Mouse (Mus musculus) brown adipose tissue, adult 24 weeks (tissue): ENCODE data around the gene Mapk14. TPM values are rescaled to one million over a fixed set of nuclear protein-coding genes. Genes with fewer than 3 reads are reported as not detected.

Experiments used
- H3K27ac ChIP-seq: fragments of 200-500 bp; replicated peaks from 2 replicates; pipeline ENCODE4 v1.5.1; 2012; ENCODE audit warnings: low read depth, mild to moderate bottlenecking, low read length
- H3K4me1 ChIP-seq: fragments of 200-500 bp; 2 replicates; pipeline ENCODE4 v1.6.1; 2012; ENCODE audit warnings: low read length, mixed read lengths; ENCODE audit not compliant: control insufficient read depth, insufficient read depth, insufficient read length
- H3K4me3 ChIP-seq: fragments of 200-500 bp; 2 replicates; pipeline ENCODE4 v1.5.1; 2012; ENCODE audit warnings: low read depth, mild to moderate bottlenecking, low read length, moderate library complexity; ENCODE audit not compliant: insufficient read depth
- polyA plus RNA-seq: library from polyadenylated mRNA; stranded (reverse); fragments of >200 nt; gene quantifications from 2 replicates; pipeline ENCODE4 v1.2.4, GENCODE M21; 2012; ENCODE audit not compliant: missing spikeins, insufficient read depth, insufficient read length

Mapk14 gene
- polyA plus RNA-seq: 39.5 and 49.0 TPM in 2 replicates

- peak within 1 kb of the TSS; percentile 72 for H3K27ac ChIP-seq
- peaks cover 13% of the 10 kb centered on the region for H3K4me1 ChIP-seq
- peak within 1 kb of the TSS; percentile 98 for H3K4me3 ChIP-seq
These were observed at the start of gene Mapk14 for GRCm38 (mm10) chr17:28690776-28691686. Mapk14 (plus strand) TSS chr17:28691329.

- Histone ChIP-seq H3K27ac (no peak overlapping the region), H3K4me3 (no peak overlapping the region), H3K4me1 (no peaks in the 10 kb centered on the region)
These were observed 47.4 kb upstream of the Mapk14 start for GRCm38 (mm10) chr17:28643697-28644096.

GRCm38 (mm10) chr17:28644112-28644511 is 47.0 kb upstream of the Mapk14 start:
- Histone ChIP-seq H3K27ac (no peak overlapping the region), H3K4me1 (no peaks in the 10 kb centered on the region), H3K4me3 (no peak overlapping the region)

GRCm38 (mm10) chr17:28646221-28646620 is 44.9 kb upstream of the Mapk14 start:
- Histone ChIP-seq H3K27ac (no peak overlapping the region), H3K4me3 (no peak overlapping the region), H3K4me1 (no peaks in the 10 kb centered on the region)

- no peaks in the 10 kb centered on the region for H3K4me1 ChIP-seq
- H3K27ac ChIP-seq: no peak overlapping the region
- H3K4me3 ChIP-seq: no peak overlapping the region
These were observed 42.3 kb upstream of the Mapk14 start for GRCm38 (mm10) chr17:28648607-28649370.

GRCm38 (mm10) chr17:28650268-28650667 is 40.9 kb upstream of the Mapk14 start:
- H3K27ac ChIP-seq: no peak overlapping the region
- H3K4me1 ChIP-seq: no peaks in the 10 kb centered on the region
- no peak overlapping the region for H3K4me3 ChIP-seq

- Histone ChIP-seq H3K4me1 (no peaks in the 10 kb centered on the region), H3K4me3 (no peak overlapping the region), H3K27ac (no peak overlapping the region)
These were observed 33.2 kb upstream of the Mapk14 start for GRCm38 (mm10) chr17:28657936-28658335.

GRCm38 (mm10) chr17:28659564-28659963 is 31.6 kb upstream of the Mapk14 start:
- no peak overlapping the region for H3K4me3 ChIP-seq
- no peak overlapping the region for H3K27ac ChIP-seq
- no peaks in the 10 kb centered on the region for H3K4me1 ChIP-seq

GRCm38 (mm10) chr17:28682311-28683084 is 8.6 kb upstream of the Mapk14 start:
- Histone ChIP-seq H3K27ac (no peak overlapping the region), H3K4me3 (no peak overlapping the region), H3K4me1 (no peaks in the 10 kb centered on the region)

GRCm38 (mm10) chr17:28683601-28684000 is 7.5 kb upstream of the Mapk14 start:
- Histone ChIP-seq H3K27ac (no peak overlapping the region), H3K4me3 (no peak overlapping the region), H3K4me1 (no peaks in the 10 kb centered on the region)

- Histone ChIP-seq H3K27ac (no peak overlapping the region), H3K4me1 (no peaks in the 10 kb centered on the region)
These were observed 6.5 kb upstream of the Mapk14 start for GRCm38 (mm10) chr17:28684631-28685030.

GRCm38 (mm10) chr17:28687354-28687753 is 3.8 kb upstream of the Mapk14 start:
- H3K4me3 ChIP-seq: no peak overlapping the region
- no peak overlapping the region for H3K27ac ChIP-seq
- H3K4me1 ChIP-seq: no peaks in the 10 kb centered on the region

More at GRCm38 (mm10) chr17:28684631-28685030, 6.5 kb upstream of the Mapk14 start:
- no peak overlapping the region for H3K4me3 ChIP-seq

- H3K4me1 ChIP-seq: peaks cover 6% of the 10 kb centered on the region
- H3K4me3 ChIP-seq: peak within 1 kb of the TSS; percentile 63
- H3K27ac ChIP-seq: peak within 1 kb of the TSS; percentile 72
These were observed 1.4 kb upstream of the Mapk14 start, which contains the start of gene Slc26a8 for GRCm38 (mm10) chr17:28689586-28690283. Slc26a8 (minus strand) TSS chr17:28690233.

GRCm38 (mm10) chr17:28691687-28692340 is 685 bp downstream of the Mapk14 start:
- Histone ChIP-seq H3K27ac (peak overlapping the region; percentile 62), H3K4me3 (peak overlapping the region; percentile 98), H3K4me1 (peaks cover 18% of the 10 kb centered on the region)
